Mouse (Mus musculus) olfactory bulb, adult 2 months (tissue): Measurements from ENCODE around the gene Cyp2g1.

Experiments
- CTCF ChIP-seq: fragments of 200-500 bp; IDR thresholded peaks from 2 replicates; pipeline ENCODE4 v1.5.1; 2012; ENCODE audit warnings: low read depth, mild to moderate bottlenecking, low read length, moderate library complexity; ENCODE audit not compliant: insufficient read depth
- POLR2A ChIP-seq: fragments of 200-500 bp; IDR thresholded peaks from 2 replicates; pipeline ENCODE4 v1.6.1; 2012; ENCODE audit warnings: mild to moderate bottlenecking, low read depth, low read length, moderate library complexity; ENCODE audit not compliant: insufficient read depth

GRCm38 (mm10) chr7:26800996-26801395 lies 7.7 kb upstream of the Cyp2g1 start:
- TF ChIP-seq CTCF (no peak), POLR2A (no peak)
